Mouse (Mus musculus) ovary, adult 2 months (tissue): Measurements from ENCODE around the gene Wdr86. TPM values are rescaled to one million over a fixed set of nuclear protein-coding genes. Genes with fewer than 3 reads are reported as not detected.

Experiments used
- polyA plus RNA-seq: library from polyadenylated mRNA; depleted of rRNA; stranded (reverse); fragments of >200 nt; gene quantifications from 2 replicates; pipeline ENCODE4 v1.2.3, GENCODE M21; 2012; rRNA removed

Wdr86 gene
- polyA plus RNA-seq: 16.6 and 22.1 TPM in 2 replicates

DNA sequence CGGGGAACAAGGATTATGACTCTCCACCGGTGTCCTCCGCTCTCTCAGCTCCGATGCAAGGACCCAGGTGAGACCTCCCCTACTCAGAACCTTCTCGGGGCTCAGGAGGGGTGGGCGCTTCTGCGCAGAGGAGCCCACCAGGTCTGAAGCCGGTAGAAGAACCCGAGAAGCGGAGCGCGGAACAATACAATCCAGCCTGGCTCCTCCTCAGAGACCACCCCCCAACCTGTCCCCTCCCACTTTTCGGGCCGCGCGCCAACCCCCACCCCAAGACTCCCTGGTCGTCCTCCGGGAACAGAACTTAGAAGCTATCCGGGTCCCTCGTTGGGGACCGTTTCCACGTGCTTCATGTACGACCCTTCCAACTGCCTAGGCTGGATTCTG is at the start of gene Wdr86:
Gene Wdr86, minus strand, starts transcription at position 240 of the 384 bp plus-strand sequence.

DNA sequence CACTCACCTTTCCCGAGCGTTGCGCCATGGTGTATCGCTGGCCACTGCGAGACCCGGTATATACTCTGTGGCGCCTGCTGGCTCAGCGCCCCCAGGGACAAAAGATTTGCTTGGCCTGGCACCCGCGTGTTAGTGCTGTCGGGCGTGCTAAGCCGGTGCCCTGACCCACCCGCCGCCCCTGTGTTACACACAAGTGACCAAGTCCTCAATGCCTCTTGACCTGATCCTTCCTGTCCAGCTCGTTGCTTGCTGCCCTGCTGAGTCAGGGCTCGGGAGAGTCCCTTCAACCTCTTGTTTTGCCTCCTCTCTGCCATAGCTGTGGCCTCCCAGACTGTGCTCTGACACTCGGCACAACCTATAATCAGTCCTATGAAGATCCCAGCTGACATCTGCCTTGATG is 27.3 kb upstream of the Wdr86 start, which contains the start of gene Crygn:
Gene Crygn, minus strand, starts transcription at position 193 of the 400 bp plus-strand sequence.

DNA sequence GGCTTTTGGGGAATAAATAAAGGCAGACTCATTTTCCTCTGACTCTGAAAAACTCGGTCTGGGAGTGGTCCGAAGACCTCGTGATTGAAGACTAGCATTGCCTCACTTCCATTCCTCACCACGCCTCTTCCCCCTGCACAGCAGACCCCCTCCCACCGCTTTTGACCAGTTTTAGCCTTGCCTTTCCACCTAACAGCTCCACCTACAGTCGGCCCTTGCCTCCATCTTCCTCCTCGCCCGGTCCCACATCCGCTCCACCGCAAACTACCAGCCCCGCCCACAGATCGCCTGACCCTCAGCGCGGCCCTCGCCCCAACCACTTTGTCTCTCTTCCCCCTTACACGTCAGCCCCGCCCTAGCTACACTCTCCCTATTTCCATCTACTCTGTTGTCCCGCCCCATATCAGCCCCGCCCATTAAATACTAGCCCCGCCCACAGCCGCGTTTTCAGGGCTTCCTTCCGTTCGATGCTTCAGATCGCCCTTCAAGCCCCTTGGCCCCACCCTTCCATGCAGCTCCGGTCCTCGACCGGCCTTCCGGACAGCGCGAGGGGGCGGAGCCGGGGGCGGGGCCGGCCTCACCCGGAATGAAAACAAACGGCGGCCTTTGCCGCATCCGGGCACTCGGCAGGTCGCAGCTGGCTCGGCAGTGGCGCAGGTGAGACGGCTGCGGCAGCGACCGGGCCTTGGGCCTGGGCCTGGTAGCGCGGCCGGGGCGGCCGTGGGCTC is 45.0 kb downstream of the Wdr86 start, which contains the start of gene Nub1:
Gene Nub1, plus strand, starts transcription at position 167 of the 728 bp plus-strand sequence.

Other genes starting within 250 kb of the Wdr86 start
- 0.03 and 0.07 TPM in 2 replicates for gene Gbx1, start 203.5 kb downstream of the Wdr86 start, polyA plus RNA-seq
- 2.6 and 5.2 TPM in 2 replicates for gene Asb10, start 189.7 kb downstream of the Wdr86 start, polyA plus RNA-seq
- gene 4931409K22Rik, start 173.9 kb downstream of the Wdr86 start, polyA plus RNA-seq: not detected in 2 replicates
- gene Abcf2, start 153.3 kb downstream of the Wdr86 start, polyA plus RNA-seq: 77.2 and 82.0 TPM in 2 replicates
- 52.7 and 74.0 TPM in 2 replicates for gene Chpf2, start 144.0 kb downstream of the Wdr86 start, polyA plus RNA-seq
- gene Smarcd3, start 106.3 kb downstream of the Wdr86 start, polyA plus RNA-seq: 74.2 and 103 TPM in 2 replicates
- 54.0 and 57.7 TPM in 2 replicates for gene Nub1, start 45.2 kb downstream of the Wdr86 start, polyA plus RNA-seq
- gene Crygn, start 27.3 kb upstream of the Wdr86 start, polyA plus RNA-seq: not detected in 2 replicates
- gene Rheb, start 111.9 kb upstream of the Wdr86 start, polyA plus RNA-seq: 35.3 and 43.9 TPM in 2 replicates